Mouse (Mus musculus): ENCODE results near the gene Coa6.

DNA sequence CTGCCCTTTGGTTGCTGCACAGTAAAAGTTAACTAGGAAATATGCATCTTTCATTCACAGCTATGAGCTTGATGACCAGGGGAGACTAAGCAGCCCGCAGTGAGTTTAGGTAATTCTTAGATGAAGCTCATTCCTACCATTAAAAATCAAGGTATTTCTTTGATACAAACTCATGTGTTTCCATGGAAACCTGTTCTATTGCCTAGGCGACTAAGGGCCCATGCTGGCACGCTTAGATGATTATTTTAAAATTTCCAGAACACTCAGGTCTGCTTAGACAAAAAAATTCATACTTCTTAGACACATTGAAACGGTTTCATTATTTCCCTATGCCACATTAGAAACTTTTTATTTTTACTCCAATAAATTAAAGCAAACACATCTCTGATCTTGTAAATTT, 17.3 kb upstream of the Coa6 start:
- TF ChIP-seq CTCF (IDR thresholded peaks at IDR 0.05; ENCODE audit: control insufficient read depth, insufficient read depth, low read length) (no peak), POLR2A (IDR thresholded peaks at IDR 0.05; ENCODE audit: borderline replicate concordance, control insufficient read depth, low read depth, low read length) (no peak)
